Mouse (Mus musculus) embryonic fibroblast, embryonic 13.5 days (primary cell): ENCODE results near the gene Pced1b.

Source experiments
- CTCF ChIP-seq: IDR thresholded peaks from 2 replicates; pipeline ENCODE4 v1.5.1; 2011; ENCODE audit warnings: mild to moderate bottlenecking, control low read depth, low read length, moderate library complexity, borderline replicate concordance; ENCODE audit not compliant: insufficient read depth
- POLR2A ChIP-seq: IDR thresholded peaks from 2 replicates; pipeline ENCODE4 v1.6.1; 2011; ENCODE audit warnings: low read depth, mild to moderate bottlenecking, control low read depth, low read length, moderate library complexity

DNA sequence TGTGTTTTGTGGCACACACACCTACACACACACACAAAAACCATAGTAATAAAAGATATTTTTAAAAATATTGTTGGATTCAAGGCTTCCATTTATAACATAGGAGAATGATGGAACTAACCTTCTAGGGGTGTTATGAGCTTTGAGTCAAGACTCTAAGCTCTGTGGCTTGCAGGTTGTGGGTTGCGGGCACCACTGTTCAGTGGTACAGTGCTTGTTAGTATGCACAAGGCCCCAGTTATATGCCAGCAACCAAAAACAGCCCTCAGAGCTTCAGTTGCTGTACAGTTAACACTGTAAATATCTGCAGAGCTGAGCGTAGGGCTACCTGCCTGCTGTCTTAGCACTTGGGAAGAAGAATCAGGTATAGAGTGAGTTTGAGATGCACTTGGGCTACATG lies 144.5 kb downstream of the Pced1b start:
- TF ChIP-seq POLR2A (no peak), CTCF (no peak)
